Mouse (Mus musculus): Measurements from ENCODE around the gene Rhbdd3. TPM values are rescaled to one million over a fixed set of nuclear protein-coding genes. Genes with fewer than 3 reads are reported as not detected.
A peak's percentile ranks its signal among the peaks of the same experiment; 100 is the strongest.

The Rhbdd3 gene
- polyA plus RNA-seq (2015; fragmentation: Nextera tagmentation; extraction: Ambion mirVana) = 25.1 and 33.0 TPM in 2 replicates

- Histone ChIP-seq H3K27ac (ENCODE audit: low read length) (peak within 1 kb of the TSS; percentile 96), H3K36me3 (ENCODE audit: control insufficient read depth, insufficient read depth) (no peaks in the 10 kb centered on the region), H3K4me2 (ENCODE audit: low read length) (peak within 1 kb of the TSS; percentile 89), H3K9me3 (ENCODE audit: control insufficient read depth, low read length) (no peaks in the 10 kb centered on the region), H3K9ac (replicated peaks; ENCODE audit: low read depth, low read length) (peak within 1 kb of the TSS; percentile 92), H3K4me1 (replicated peaks; ENCODE audit: control insufficient read depth, insufficient read depth, low read length) (peaks cover 31% of the 10 kb centered on the region), H3K4me3 (replicated peaks; ENCODE audit: low read length) (peak within 1 kb of the TSS; percentile 88), H3K27me3 (replicated peaks; ENCODE audit: control insufficient read depth, insufficient read depth, low read length) (no peaks in the 10 kb centered on the region)
- under 1% methylated on average over 92 of the region's 92 CpGs for WGBS
- peak; percentile 93 for ATAC-seq
Observed at GRCm38 (mm10) chr11:5098736-5099542, at the start of gene Rhbdd3, which contains the start of gene Ewsr1. Gene Rhbdd3, plus strand, starts transcription at chr11:5098926. Gene Ewsr1, minus strand, starts transcription at chr11:5099266.

GRCm38 (mm10) chr11:5051629-5052028 is 47.1 kb upstream of the Rhbdd3 start:
- Histone ChIP-seq H3K36me3 (ENCODE audit: control insufficient read depth, insufficient read depth) (no peaks in the 10 kb centered on the region), H3K4me3 (replicated peaks; ENCODE audit: low read length) (no peak overlapping the region), H3K4me2 (ENCODE audit: low read length) (no peak overlapping the region), H3K27ac (ENCODE audit: low read length) (no peak overlapping the region), H3K9me3 (ENCODE audit: control insufficient read depth, low read length) (no peaks in the 10 kb centered on the region), H3K4me1 (replicated peaks; ENCODE audit: control insufficient read depth, insufficient read depth, low read length) (peaks cover 6% of the 10 kb centered on the region), H3K27me3 (replicated peaks; ENCODE audit: control insufficient read depth, insufficient read depth, low read length) (peaks cover 3% of the 10 kb centered on the region; the same call in 1 of the 2 replicates), H3K9ac (replicated peaks; ENCODE audit: low read depth, low read length) (no peak overlapping the region)
- WGBS = 73% methylated on average over 10 of the region's 10 CpGs
- no peak for ATAC-seq

- Histone ChIP-seq H3K9ac (replicated peaks; ENCODE audit: low read depth, low read length) (no peak overlapping the region), H3K4me1 (replicated peaks; ENCODE audit: control insufficient read depth, insufficient read depth, low read length) (peaks cover 9% of the 10 kb centered on the region), H3K27ac (ENCODE audit: low read length) (no peak overlapping the region), H3K9me3 (ENCODE audit: control insufficient read depth, low read length) (no peaks in the 10 kb centered on the region), H3K4me2 (ENCODE audit: low read length) (no peak overlapping the region), H3K27me3 (replicated peaks; ENCODE audit: control insufficient read depth, insufficient read depth, low read length) (peaks cover 9% of the 10 kb centered on the region; the same call in 1 of the 2 replicates), H3K36me3 (ENCODE audit: control insufficient read depth, insufficient read depth) (no peaks in the 10 kb centered on the region), H3K4me3 (replicated peaks; ENCODE audit: low read length) (no peak overlapping the region)
- ATAC-seq = no peak
- 71% methylated on average over 10 of the region's 10 CpGs for WGBS
Observed at GRCm38 (mm10) chr11:5052200-5052854, 46.4 kb upstream of the Rhbdd3 start.

- ATAC-seq = no peak
- Histone ChIP-seq H3K4me3 (replicated peaks; ENCODE audit: low read length) (no peak overlapping the region), H3K27me3 (replicated peaks; ENCODE audit: control insufficient read depth, insufficient read depth, low read length) (peaks cover 22% of the 10 kb centered on the region), H3K4me2 (ENCODE audit: low read length) (no peak overlapping the region), H3K4me1 (replicated peaks; ENCODE audit: control insufficient read depth, insufficient read depth, low read length) (peaks cover 18% of the 10 kb centered on the region), H3K9ac (replicated peaks; ENCODE audit: low read depth, low read length) (no peak overlapping the region), H3K36me3 (ENCODE audit: control insufficient read depth, insufficient read depth) (no peaks in the 10 kb centered on the region), H3K27ac (ENCODE audit: low read length) (no peak overlapping the region), H3K9me3 (ENCODE audit: control insufficient read depth, low read length) (no peaks in the 10 kb centered on the region)
- 92% methylated on average over 14 of the region's 14 CpGs for WGBS
Observed at GRCm38 (mm10) chr11:5054151-5054550, 44.6 kb upstream of the Rhbdd3 start.

GRCm38 (mm10) chr11:5054874-5055273 is 43.9 kb upstream of the Rhbdd3 start:
- ATAC-seq = no peak

GRCm38 (mm10) chr11:5055945-5056938 is 42.5 kb upstream of the Rhbdd3 start:
- Histone ChIP-seq H3K9ac (replicated peaks; ENCODE audit: low read depth, low read length) (no peak overlapping the region), H3K4me1 (replicated peaks; ENCODE audit: control insufficient read depth, insufficient read depth, low read length) (peaks cover 22% of the 10 kb centered on the region), H3K27me3 (replicated peaks; ENCODE audit: control insufficient read depth, insufficient read depth, low read length) (peaks cover 43% of the 10 kb centered on the region), H3K4me2 (ENCODE audit: low read length) (no peak overlapping the region), H3K4me3 (replicated peaks; ENCODE audit: low read length) (no peak overlapping the region), H3K36me3 (ENCODE audit: control insufficient read depth, insufficient read depth) (no peaks in the 10 kb centered on the region), H3K27ac (ENCODE audit: low read length) (no peak overlapping the region), H3K9me3 (ENCODE audit: control insufficient read depth, low read length) (no peaks in the 10 kb centered on the region)
- no peak for ATAC-seq
- WGBS = 21% methylated on average over 23 of the region's 23 CpGs

More at GRCm38 (mm10) chr11:5054874-5055273, 43.9 kb upstream of the Rhbdd3 start:
- H3K27ac ChIP-seq (ENCODE audit: low read length) = no peak overlapping the region
- peaks cover 18% of the 10 kb centered on the region for H3K4me1 ChIP-seq (replicated peaks; ENCODE audit: control insufficient read depth, insufficient read depth, low read length)
- no peaks in the 10 kb centered on the region for H3K9me3 ChIP-seq (ENCODE audit: control insufficient read depth, low read length)
- H3K4me3 ChIP-seq (replicated peaks; ENCODE audit: low read length) = no peak overlapping the region
- no peak overlapping the region for H3K9ac ChIP-seq (replicated peaks; ENCODE audit: low read depth, low read length)
- 68% methylated on average over 6 of the region's 6 CpGs for WGBS
- no peak overlapping the region for H3K4me2 ChIP-seq (ENCODE audit: low read length)
- peaks cover 29% of the 10 kb centered on the region for H3K27me3 ChIP-seq (replicated peaks; ENCODE audit: control insufficient read depth, insufficient read depth, low read length)
- no peaks in the 10 kb centered on the region for H3K36me3 ChIP-seq (ENCODE audit: control insufficient read depth, insufficient read depth)

- H3K9ac ChIP-seq (replicated peaks; ENCODE audit: low read depth, low read length) = no peak overlapping the region
- H3K27me3 ChIP-seq (replicated peaks; ENCODE audit: control insufficient read depth, insufficient read depth, low read length) = peaks cover 46% of the 10 kb centered on the region
- H3K4me3 ChIP-seq (replicated peaks; ENCODE audit: low read length) = no peak overlapping the region
- no peaks in the 10 kb centered on the region for H3K9me3 ChIP-seq (ENCODE audit: control insufficient read depth, low read length)
- no peak overlapping the region for H3K27ac ChIP-seq (ENCODE audit: low read length)
- 57% methylated on average over 8 of the region's 8 CpGs for WGBS
- no peak for ATAC-seq
- H3K36me3 ChIP-seq (ENCODE audit: control insufficient read depth, insufficient read depth) = no peaks in the 10 kb centered on the region
- H3K4me2 ChIP-seq (ENCODE audit: low read length) = no peak overlapping the region
- peaks cover 31% of the 10 kb centered on the region for H3K4me1 ChIP-seq (replicated peaks; ENCODE audit: control insufficient read depth, insufficient read depth, low read length)
Observed at GRCm38 (mm10) chr11:5057064-5057463, 41.7 kb upstream of the Rhbdd3 start.

GRCm38 (mm10) chr11:5057541-5057855 is 41.2 kb upstream of the Rhbdd3 start:
- peak overlapping the region; percentile 52 for H3K4me3 ChIP-seq (replicated peaks; ENCODE audit: low read length)
- no peak for ATAC-seq

More at GRCm38 (mm10) chr11:5057541-5057855, 41.2 kb upstream of the Rhbdd3 start:
- Histone ChIP-seq H3K27ac (ENCODE audit: low read length) (no peak overlapping the region), H3K27me3 (replicated peaks; ENCODE audit: control insufficient read depth, insufficient read depth, low read length) (peaks cover 49% of the 10 kb centered on the region), H3K4me1 (replicated peaks; ENCODE audit: control insufficient read depth, insufficient read depth, low read length) (peaks cover 35% of the 10 kb centered on the region), H3K9ac (replicated peaks; ENCODE audit: low read depth, low read length) (no peak overlapping the region; the same call in 1 of the 2 replicates), H3K4me2 (ENCODE audit: low read length) (peak overlapping the region; percentile 87), H3K9me3 (ENCODE audit: control insufficient read depth, low read length) (no peaks in the 10 kb centered on the region), H3K36me3 (ENCODE audit: control insufficient read depth, insufficient read depth) (no peaks in the 10 kb centered on the region)
- WGBS = 16% methylated on average over 8 of the region's 8 CpGs

Measured in forebrain, embryonic 16.5 days (tissue).